Mouse (Mus musculus): ENCODE results near the gene Slc13a3. TPM values are rescaled to one million over a fixed set of nuclear protein-coding genes. Genes with fewer than 3 reads are reported as not detected.
A peak's percentile ranks its signal among the peaks of the same experiment; 100 is the strongest.

The Slc13a3 gene
- polyA plus RNA-seq, 1 experiment from 2014 or later, result 24.6 TPM

DNA sequence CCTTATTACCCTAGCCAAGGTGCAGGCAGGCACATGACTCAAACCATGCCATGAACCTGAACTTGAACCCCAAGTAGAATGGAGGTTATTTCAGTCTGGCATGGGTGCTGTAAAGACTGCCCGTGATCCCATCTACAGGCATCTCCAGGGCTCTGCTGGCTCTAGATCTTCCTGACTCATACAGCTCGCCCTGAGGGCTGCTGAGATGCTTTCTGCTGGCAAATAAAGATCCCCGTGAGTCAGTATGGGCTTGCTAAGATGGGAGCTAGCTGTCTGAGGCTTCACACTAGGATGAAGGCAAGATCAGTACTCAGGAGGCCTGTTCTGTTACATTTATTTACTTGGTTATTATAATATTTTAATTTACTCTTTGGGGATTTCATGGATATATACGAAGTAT, 80.9 kb downstream of the Slc13a3 start:
- no peak overlapping the region; the same call in 1 of the 2 replicates for H3K27ac ChIP-seq (ENCODE audit: low read length)
- no peak overlapping the region for H3K9ac ChIP-seq (ENCODE audit: low read depth, low read length)
- no peaks in the 10 kb centered on the region; the same call in 1 of the 2 replicates for H3K4me1 ChIP-seq (ENCODE audit: control insufficient read depth, low read depth, low read length)
- no peak overlapping the region for H3K4me3 ChIP-seq (ENCODE audit: low read depth, low read length)
- H3K9me3 ChIP-seq (replicated peaks; ENCODE audit: control insufficient read depth, low read length), result no peaks in the 10 kb centered on the region
- H3K4me2 ChIP-seq (ENCODE audit: low read depth, low read length), result no peak overlapping the region
- H3K36me3 ChIP-seq (ENCODE audit: control insufficient read depth, insufficient read depth), result no peaks in the 10 kb centered on the region
- 63% methylated on average over 4 of the region's 4 CpGs for WGBS (ENCODE audit: insufficient replicate concordance)
- ATAC-seq (ENCODE audit: low read depth), result no peak
- H3K27me3 ChIP-seq (ENCODE audit: control insufficient read depth, insufficient read depth, low read depth, low read length), result peaks cover 3% of the 10 kb centered on the region; the same call in 1 of the 2 replicates

- Histone ChIP-seq H3K4me2 (ENCODE audit: low read depth, low read length) (no peak overlapping the region), H3K4me3 (ENCODE audit: low read depth, low read length) (no peak overlapping the region), H3K36me3 (ENCODE audit: control insufficient read depth, insufficient read depth) (no peaks in the 10 kb centered on the region), H3K27ac (ENCODE audit: low read length) (no peak overlapping the region), H3K9ac (ENCODE audit: low read depth, low read length) (no peak overlapping the region), H3K27me3 (ENCODE audit: control insufficient read depth, insufficient read depth, low read depth, low read length) (peaks cover 3% of the 10 kb centered on the region; the same call in 1 of the 2 replicates), H3K9me3 (replicated peaks; ENCODE audit: control insufficient read depth, low read length) (no peaks in the 10 kb centered on the region), H3K4me1 (ENCODE audit: control insufficient read depth, low read depth, low read length) (no peaks in the 10 kb centered on the region)
- no peak for ATAC-seq (ENCODE audit: low read depth)
- WGBS (ENCODE audit: insufficient replicate concordance), result 11% methylated on average over 8 of the region's 8 CpGs
Observed at GRCm38 (mm10) chr2:165391561-165391960, 81.5 kb downstream of the Slc13a3 start.

GRCm38 (mm10) chr2:165389299-165389952, 83.6 kb downstream of the Slc13a3 start:
- Histone ChIP-seq H3K4me2 (ENCODE audit: low read depth, low read length) (no peak overlapping the region), H3K27me3 (ENCODE audit: control insufficient read depth, insufficient read depth, low read depth, low read length) (peaks cover 3% of the 10 kb centered on the region; the same call in 1 of the 2 replicates), H3K4me1 (ENCODE audit: control insufficient read depth, low read depth, low read length) (no peaks in the 10 kb centered on the region), H3K4me3 (ENCODE audit: low read depth, low read length) (no peak overlapping the region), H3K9me3 (replicated peaks; ENCODE audit: control insufficient read depth, low read length) (no peaks in the 10 kb centered on the region), H3K9ac (ENCODE audit: low read depth, low read length) (no peak overlapping the region), H3K27ac (ENCODE audit: low read length) (peak overlapping the region; percentile 51), H3K36me3 (ENCODE audit: control insufficient read depth, insufficient read depth) (no peaks in the 10 kb centered on the region)
- peak; percentile 70 for ATAC-seq (ENCODE audit: low read depth)
- 54% methylated on average over 6 of the region's 6 CpGs for WGBS (ENCODE audit: insufficient replicate concordance)

DNA sequence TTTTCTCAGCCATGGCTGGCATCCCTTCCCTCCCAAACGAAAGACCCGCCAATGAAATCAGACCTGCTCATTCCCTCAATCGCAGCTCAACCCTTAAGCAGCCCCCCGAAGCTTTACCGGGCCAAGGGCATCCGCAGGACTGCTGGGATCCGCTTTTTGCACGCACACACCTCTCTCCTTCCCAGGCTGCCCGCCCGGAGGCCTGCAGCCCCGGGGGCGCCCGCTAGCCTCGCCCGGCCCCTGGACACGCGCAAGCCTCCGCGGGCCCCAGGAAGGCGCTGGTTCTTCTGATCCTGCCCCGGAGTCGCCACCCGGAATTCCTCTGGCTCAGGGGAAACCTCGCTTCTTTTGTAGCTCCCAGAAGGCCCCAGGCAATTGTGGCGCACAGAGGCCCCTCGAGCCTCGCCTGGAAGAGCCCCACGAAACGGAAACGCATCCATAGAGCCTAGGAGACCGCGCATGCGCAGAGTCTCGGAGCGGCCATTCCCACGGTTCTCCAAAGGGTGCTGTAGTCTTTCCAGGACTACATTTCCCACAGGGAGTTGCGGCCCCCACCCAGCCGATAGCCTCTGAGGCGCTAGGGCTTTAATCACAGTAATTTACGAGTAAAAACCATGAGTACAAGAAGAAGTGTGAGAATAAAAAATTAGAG, 85.1 kb downstream of the Slc13a3 start, which contains the start of gene Zfp334:
TSS of gene Zfp334 (minus strand) at position 416 of the 652 bp plus-strand sequence.
- Histone ChIP-seq H3K27me3 (ENCODE audit: control insufficient read depth, insufficient read depth, low read depth, low read length) (peaks cover 3% of the 10 kb centered on the region; the same call in 1 of the 2 replicates), H3K4me3 (ENCODE audit: low read depth, low read length) (peak within 1 kb of the TSS; percentile 60), H3K4me2 (ENCODE audit: low read depth, low read length) (peak within 1 kb of the TSS; percentile 53), H3K9me3 (replicated peaks; ENCODE audit: control insufficient read depth, low read length) (no peaks in the 10 kb centered on the region), H3K36me3 (ENCODE audit: control insufficient read depth, insufficient read depth) (no peaks in the 10 kb centered on the region), H3K9ac (ENCODE audit: low read depth, low read length) (peak within 1 kb of the TSS; percentile 63), H3K27ac (ENCODE audit: low read length) (0 out of 2 replicates have a peak within 1 kb of the TSS, but pooled peaks have one; percentile 18), H3K4me1 (ENCODE audit: control insufficient read depth, low read depth, low read length) (no peaks in the 10 kb centered on the region)
- WGBS (ENCODE audit: insufficient replicate concordance), result 2% methylated on average over 40 of the region's 40 CpGs
- ATAC-seq (ENCODE audit: low read depth), result peak; percentile 57

DNA sequence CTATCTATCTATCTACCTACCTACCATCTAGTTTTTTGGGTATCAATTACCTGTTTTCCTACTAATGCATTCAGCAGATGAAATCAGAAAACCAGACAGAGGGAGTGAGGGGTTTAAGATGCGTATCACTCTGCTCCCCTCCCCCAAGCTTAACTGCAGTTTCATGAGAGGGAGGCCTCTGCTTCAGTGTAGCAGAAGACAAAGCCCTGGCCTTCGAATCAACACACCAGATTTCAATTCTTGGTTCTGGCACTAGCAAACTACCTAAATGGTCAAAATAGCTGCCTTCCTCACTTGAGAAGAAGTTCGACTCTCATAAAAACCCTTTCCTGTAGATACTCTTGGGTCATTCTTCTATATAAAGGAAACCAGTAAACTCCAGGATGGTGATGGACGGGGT, 85.7 kb downstream of the Slc13a3 start:
- Histone ChIP-seq H3K27me3 (ENCODE audit: control insufficient read depth, insufficient read depth, low read depth, low read length) (peaks cover 3% of the 10 kb centered on the region; the same call in 1 of the 2 replicates), H3K4me3 (ENCODE audit: low read depth, low read length) (peak overlapping the region; percentile 60), H3K9me3 (replicated peaks; ENCODE audit: control insufficient read depth, low read length) (no peaks in the 10 kb centered on the region), H3K9ac (ENCODE audit: low read depth, low read length) (peak overlapping the region; percentile 63), H3K4me1 (ENCODE audit: control insufficient read depth, low read depth, low read length) (no peaks in the 10 kb centered on the region), H3K4me2 (ENCODE audit: low read depth, low read length) (peak overlapping the region; percentile 53), H3K27ac (ENCODE audit: low read length) (no peak overlapping the region), H3K36me3 (ENCODE audit: control insufficient read depth, insufficient read depth) (peaks cover 3% of the 10 kb centered on the region; the same call in 1 of the 2 replicates)
- WGBS (ENCODE audit: insufficient replicate concordance), result 33% methylated on average over 4 of the region's 4 CpGs
- ATAC-seq (ENCODE audit: low read depth), result no peak

GRCm38 (mm10) chr2:165380050-165380449, 93.0 kb downstream of the Slc13a3 start:
- WGBS (ENCODE audit: insufficient replicate concordance), result 88% methylated on average over 25 of the region's 25 CpGs

DNA sequence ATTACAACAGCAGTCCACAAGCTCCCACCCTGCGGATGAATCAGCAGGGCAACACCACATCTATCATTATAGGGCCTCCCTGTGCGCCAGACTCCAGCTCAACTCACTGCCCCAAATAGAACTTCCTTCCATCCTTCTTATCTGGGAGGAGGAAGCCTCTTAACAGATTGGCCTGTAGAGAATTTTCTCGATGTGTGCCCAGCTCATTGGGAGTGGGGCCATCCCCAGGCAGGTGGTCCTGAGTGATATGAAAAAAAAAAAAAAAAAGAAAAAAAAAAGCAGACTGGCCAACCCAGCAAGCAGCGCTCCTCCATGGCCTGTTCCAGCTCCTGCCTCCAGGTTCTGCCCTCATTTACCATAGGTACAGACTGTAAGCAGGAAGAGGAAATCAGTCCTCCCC, 97.0 kb downstream of the Slc13a3 start:
- H3K27ac ChIP-seq (ENCODE audit: low read length), result no peak overlapping the region
- H3K27me3 ChIP-seq (ENCODE audit: control insufficient read depth, insufficient read depth, low read depth, low read length), result no peaks in the 10 kb centered on the region
- WGBS (ENCODE audit: insufficient replicate concordance), result 24% methylated on average over 4 of the region's 4 CpGs
- no peak overlapping the region for H3K4me2 ChIP-seq (ENCODE audit: low read depth, low read length)
- H3K4me3 ChIP-seq (ENCODE audit: low read depth, low read length), result no peak overlapping the region
- no peaks in the 10 kb centered on the region for H3K4me1 ChIP-seq (ENCODE audit: control insufficient read depth, low read depth, low read length)
- H3K9ac ChIP-seq (ENCODE audit: low read depth, low read length), result no peak overlapping the region
- H3K36me3 ChIP-seq (ENCODE audit: control insufficient read depth, insufficient read depth), result peaks cover 13% of the 10 kb centered on the region
- ATAC-seq (ENCODE audit: low read depth), result no peak
- peaks cover 5% of the 10 kb centered on the region; the same call in 1 of the 2 replicates for H3K9me3 ChIP-seq (replicated peaks; ENCODE audit: control insufficient read depth, low read length)

More at GRCm38 (mm10) chr2:165380050-165380449, 93.0 kb downstream of the Slc13a3 start:
- no peak for ATAC-seq (ENCODE audit: low read depth)
- Histone ChIP-seq H3K36me3 (ENCODE audit: control insufficient read depth, insufficient read depth) (peaks cover 29% of the 10 kb centered on the region), H3K4me3 (ENCODE audit: low read depth, low read length) (no peak overlapping the region), H3K4me2 (ENCODE audit: low read depth, low read length) (no peak overlapping the region), H3K27ac (ENCODE audit: low read length) (no peak overlapping the region), H3K27me3 (ENCODE audit: control insufficient read depth, insufficient read depth, low read depth, low read length) (no peaks in the 10 kb centered on the region), H3K9me3 (replicated peaks; ENCODE audit: control insufficient read depth, low read length) (peaks cover 5% of the 10 kb centered on the region; the same call in 1 of the 2 replicates), H3K4me1 (ENCODE audit: control insufficient read depth, low read depth, low read length) (no peaks in the 10 kb centered on the region), H3K9ac (ENCODE audit: low read depth, low read length) (no peak overlapping the region)

GRCm38 (mm10) chr2:165375478-165375877, 97.6 kb downstream of the Slc13a3 start:
- no peaks in the 10 kb centered on the region for H3K27me3 ChIP-seq (ENCODE audit: control insufficient read depth, insufficient read depth, low read depth, low read length)
- 52% methylated on average over 5 of the region's 5 CpGs for WGBS (ENCODE audit: insufficient replicate concordance)
- peaks cover 7% of the 10 kb centered on the region for H3K36me3 ChIP-seq (ENCODE audit: control insufficient read depth, insufficient read depth)
- no peak overlapping the region for H3K4me3 ChIP-seq (ENCODE audit: low read depth, low read length)
- H3K9me3 ChIP-seq (replicated peaks; ENCODE audit: control insufficient read depth, low read length), result peaks cover 3% of the 10 kb centered on the region; the same call in 1 of the 2 replicates
- no peak overlapping the region for H3K9ac ChIP-seq (ENCODE audit: low read depth, low read length)
- H3K4me2 ChIP-seq (ENCODE audit: low read depth, low read length), result no peak overlapping the region
- no peak overlapping the region for H3K27ac ChIP-seq (ENCODE audit: low read length)
- no peak for ATAC-seq (ENCODE audit: low read depth)
- no peaks in the 10 kb centered on the region for H3K4me1 ChIP-seq (ENCODE audit: control insufficient read depth, low read depth, low read length)

DNA sequence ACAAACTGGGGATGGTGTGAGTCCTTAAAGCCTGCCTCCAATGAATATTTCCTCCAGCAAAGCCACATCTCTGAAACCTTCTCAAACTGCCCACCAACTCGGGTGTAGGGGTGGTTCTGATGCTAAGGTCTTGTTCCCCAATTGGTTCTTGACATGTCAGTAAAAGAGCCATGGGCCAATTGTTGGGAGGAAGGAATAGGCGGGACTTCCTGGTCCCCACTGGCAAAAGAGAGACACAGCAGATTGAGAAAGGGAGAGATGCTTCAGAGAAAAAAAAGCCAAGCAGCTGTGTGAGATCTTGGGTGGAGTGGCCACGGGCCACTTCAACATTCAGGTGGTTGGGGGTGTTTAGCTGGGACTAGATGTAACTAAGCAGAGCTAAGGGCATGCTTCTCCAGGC, 102.0 kb downstream of the Slc13a3 start:
- Histone ChIP-seq H3K36me3 (ENCODE audit: control insufficient read depth, insufficient read depth) (no peaks in the 10 kb centered on the region), H3K27me3 (ENCODE audit: control insufficient read depth, insufficient read depth, low read depth, low read length) (peaks cover 5% of the 10 kb centered on the region), H3K27ac (ENCODE audit: low read length) (no peak overlapping the region), H3K4me3 (ENCODE audit: low read depth, low read length) (no peak overlapping the region), H3K9ac (ENCODE audit: low read depth, low read length) (no peak overlapping the region), H3K9me3 (replicated peaks; ENCODE audit: control insufficient read depth, low read length) (no peaks in the 10 kb centered on the region), H3K4me1 (ENCODE audit: control insufficient read depth, low read depth, low read length) (no peaks in the 10 kb centered on the region; the same call in 1 of the 2 replicates), H3K4me2 (ENCODE audit: low read depth, low read length) (no peak overlapping the region)
- 16% methylated on average over 3 of the region's 3 CpGs for WGBS (ENCODE audit: insufficient replicate concordance)
- no peak for ATAC-seq (ENCODE audit: low read depth)

All from liver, embryonic 16.5 days (tissue).